Mouse (Mus musculus) intestine, embryonic 16.5 days (tissue): Measurements from ENCODE around the gene Gadl1. TPM values are rescaled to one million over a fixed set of nuclear protein-coding genes. Genes with fewer than 3 reads are reported as not detected.
A peak's percentile ranks its signal among the peaks of the same experiment; 100 is the strongest.

Experiments
- ATAC-seq: fragments of 200-750 bp; cut with Nextera tagmentation; 2 replicates; pipeline ENCODE4 v1.8.0; 2017; ENCODE audit warnings: moderate TSS enrichment, moderate library complexity
- H3K27ac ChIP-seq: fragments of 300-500 bp; sonication (generic); 2 replicates; pipeline ENCODE4 v1.5.1; 2014; ENCODE audit warnings: mild to moderate bottlenecking, low read length
- H3K27me3 ChIP-seq: fragments of 300-500 bp; sonication (generic); replicated peaks from 2 replicates; pipeline ENCODE4 v1.6.1; 2014; ENCODE audit warnings: low read length, control low read depth, mixed read lengths; ENCODE audit not compliant: control insufficient read depth, insufficient read depth
- H3K36me3 ChIP-seq: fragments of 300-500 bp; sonication (generic); 2 replicates; pipeline ENCODE4 v1.6.1; 2014; ENCODE audit warnings: low read length, control low read depth; ENCODE audit not compliant: control insufficient read depth, insufficient read depth
- H3K4me1 ChIP-seq: fragments of 300-500 bp; sonication (generic); 2 replicates; pipeline ENCODE4 v1.6.1; 2014; ENCODE audit warnings: low read length, control low read depth, mixed read lengths; ENCODE audit not compliant: control insufficient read depth, insufficient read depth
- H3K4me2 ChIP-seq: fragments of 300-500 bp; sonication (generic); 2 replicates; pipeline ENCODE4 v1.6.1; 2014; ENCODE audit warnings: low read depth, low read length, control low read depth
- H3K4me3 ChIP-seq: fragments of 300-500 bp; sonication (generic); 2 replicates; pipeline ENCODE4 v1.5.1; 2014; ENCODE audit warnings: mild to moderate bottlenecking, low read length
- H3K9ac ChIP-seq: fragments of 300-500 bp; sonication (generic); 2 replicates; pipeline ENCODE4 v1.6.1; 2014; ENCODE audit warnings: low read depth, low read length
- H3K9me3 ChIP-seq: fragments of 300-500 bp; sonication (generic); 2 replicates; pipeline ENCODE4 v1.6.1; 2016; ENCODE audit warnings: low read length, control low read depth; ENCODE audit not compliant: control insufficient read depth
- WGBS: fragments of 180-500 bp; shearing (Covaris S2); extraction: QIAGEN DNeasy Blood & Tissue Kit; methylation state at CpG from one replicate; pipeline ENCODE4 v1.1.7; 2014; 5-methylcytosine and 5-hydroxymethylcytosine counted together
- polyA plus RNA-seq: library from polyadenylated mRNA; unstranded; fragments of >200 nt; fragmentation: Nextera tagmentation; extraction: Ambion mirVana; gene quantifications from 2 replicates; pipeline ENCODE4 v1.2.1, GENCODE M21; 2015

Gadl1 gene
- 0.21 and 0.39 TPM in 2 replicates for polyA plus RNA-seq

DNA sequence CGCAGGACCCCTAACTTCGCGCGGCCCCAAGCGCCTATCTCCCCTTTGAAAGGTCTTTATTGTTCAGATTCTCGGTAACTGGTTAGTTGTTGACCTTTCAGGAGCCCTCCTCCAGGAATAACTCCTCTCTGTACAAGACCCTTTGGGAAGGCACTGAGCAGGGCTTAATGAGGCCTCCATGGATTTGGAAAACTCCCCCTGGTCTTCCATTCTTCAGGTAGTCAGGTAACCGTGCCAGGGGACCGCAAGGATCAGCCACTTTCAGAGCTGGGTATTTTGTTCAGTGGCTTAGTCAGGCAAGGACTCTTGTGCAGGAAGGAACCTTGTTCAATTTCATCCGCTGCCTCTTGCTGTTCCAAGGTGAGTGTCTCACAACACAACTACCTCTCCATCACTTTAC lies at the start of gene Gadl1:
Gadl1 (plus strand) TSS at position 301 of the 400 bp plus-strand sequence.
- Histone ChIP-seq H3K9me3 (no peaks in the 10 kb centered on the region), H3K4me2 (no peak within 1 kb of the TSS; the same call in 1 of the 2 replicates), H3K4me1 (peaks cover 3% of the 10 kb centered on the region; the same call in 1 of the 2 replicates), H3K9ac (no peak within 1 kb of the TSS), H3K4me3 (no peak within 1 kb of the TSS), H3K27me3 (no peaks in the 10 kb centered on the region), H3K36me3 (no peaks in the 10 kb centered on the region), H3K27ac (no peak within 1 kb of the TSS)
- WGBS, result 72% methylated on average over 9 of the region's 9 CpGs
- ATAC-seq, result no peak

DNA sequence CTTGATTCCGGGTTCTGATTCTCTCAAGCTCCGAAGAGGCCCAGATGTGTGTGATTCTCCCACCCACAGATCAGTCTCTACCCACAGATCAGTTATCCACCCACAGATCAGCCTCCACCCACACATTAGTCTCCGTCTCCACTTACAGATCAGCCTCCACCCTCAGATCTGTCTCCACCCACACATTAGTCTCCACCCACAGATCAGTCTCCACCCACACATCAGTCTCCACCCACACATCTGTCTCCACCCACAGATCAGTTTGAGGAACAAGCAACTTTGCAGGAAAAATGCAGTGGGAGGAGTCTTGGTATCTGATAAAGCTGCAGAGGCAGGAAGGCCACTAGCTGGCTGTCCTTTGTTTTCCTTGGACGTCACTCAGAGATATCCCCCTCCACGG lies 46.5 kb upstream of the Gadl1 start:
- ATAC-seq, result no peak
- WGBS, result 71% methylated on average over 5 of the region's 5 CpGs
- Histone ChIP-seq H3K9me3 (no peaks in the 10 kb centered on the region), H3K4me1 (no peaks in the 10 kb centered on the region), H3K36me3 (no peaks in the 10 kb centered on the region), H3K27ac (no peak overlapping the region), H3K9ac (no peak overlapping the region), H3K4me2 (no peak overlapping the region), H3K27me3 (no peaks in the 10 kb centered on the region), H3K4me3 (no peak overlapping the region)

DNA sequence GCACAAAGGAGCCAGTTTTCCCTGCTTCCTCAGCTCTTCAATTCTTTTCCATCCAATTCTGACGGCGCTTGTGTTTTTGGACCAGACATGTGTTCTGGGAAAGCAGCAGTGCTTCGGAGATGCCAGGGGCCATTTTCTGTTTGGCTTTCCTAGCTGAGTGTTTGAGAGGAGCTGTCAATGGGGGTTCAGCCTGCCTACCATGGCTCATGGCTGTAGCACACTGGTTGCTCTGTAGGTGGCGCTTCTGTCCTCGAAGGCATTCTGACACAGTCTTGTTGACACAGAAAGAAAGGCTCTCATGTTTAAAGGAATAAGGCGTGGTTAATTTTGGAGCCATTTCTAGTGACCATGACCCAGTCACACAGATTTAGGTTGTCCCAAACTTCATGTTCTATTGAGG lies 45.9 kb upstream of the Gadl1 start:
- H3K36me3 ChIP-seq, result no peaks in the 10 kb centered on the region
- no peaks in the 10 kb centered on the region for H3K4me1 ChIP-seq
- H3K9me3 ChIP-seq, result no peaks in the 10 kb centered on the region
- no peak overlapping the region for H3K27ac ChIP-seq
- no peaks in the 10 kb centered on the region for H3K27me3 ChIP-seq
- WGBS, result 75% methylated on average over 6 of the region's 6 CpGs
- H3K4me2 ChIP-seq, result no peak overlapping the region
- no peak for ATAC-seq
- no peak overlapping the region for H3K4me3 ChIP-seq
- no peak overlapping the region for H3K9ac ChIP-seq

DNA sequence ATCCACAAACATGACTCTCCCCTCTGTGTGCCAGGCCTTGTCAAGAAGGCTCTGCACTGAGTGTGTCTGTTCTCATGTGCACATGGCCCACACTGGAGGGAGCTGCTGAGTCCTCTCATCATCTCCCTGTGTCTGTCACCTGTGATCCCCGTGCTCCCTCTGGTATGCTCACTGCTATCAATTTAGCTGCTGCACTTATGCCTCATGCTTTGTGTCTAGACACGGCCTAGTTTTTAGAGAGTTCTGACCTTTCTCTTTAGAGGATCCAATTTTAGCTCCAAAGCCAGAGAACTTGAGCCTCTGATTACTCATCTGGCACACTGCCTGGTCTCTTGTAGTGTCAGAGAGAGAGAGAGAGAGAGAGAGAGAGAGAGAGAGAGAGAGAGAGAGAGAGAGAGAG lies 42.0 kb upstream of the Gadl1 start:
- no peaks in the 10 kb centered on the region for H3K4me1 ChIP-seq
- H3K27me3 ChIP-seq, result no peaks in the 10 kb centered on the region
- H3K4me2 ChIP-seq, result no peak overlapping the region
- 27% methylated on average over 2 of the region's 2 CpGs for WGBS
- H3K9ac ChIP-seq, result no peak overlapping the region
- no peaks in the 10 kb centered on the region for H3K36me3 ChIP-seq
- no peak for ATAC-seq
- H3K4me3 ChIP-seq, result no peak overlapping the region
- H3K9me3 ChIP-seq, result no peaks in the 10 kb centered on the region
- no peak overlapping the region for H3K27ac ChIP-seq

DNA sequence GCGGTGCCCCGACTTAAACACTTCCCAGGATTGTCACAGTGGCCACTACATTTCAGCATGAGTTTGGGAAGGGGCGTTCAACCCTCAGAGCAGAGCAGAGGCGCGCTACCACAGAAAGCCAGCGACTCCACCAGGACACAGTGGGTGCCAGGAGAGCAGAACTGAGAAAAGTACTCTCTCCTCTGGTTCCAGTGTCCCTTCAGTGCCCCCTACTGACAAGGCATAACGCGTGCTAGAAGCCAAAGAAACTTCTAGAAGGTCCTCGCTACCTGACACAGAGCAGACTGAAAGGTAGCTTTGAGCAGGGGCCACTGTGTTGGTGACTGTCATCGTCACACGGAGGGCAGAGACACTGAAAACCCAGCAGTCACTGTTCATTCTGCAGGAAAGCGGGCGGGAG lies 39.1 kb upstream of the Gadl1 start:
- Histone ChIP-seq H3K9ac (no peak overlapping the region), H3K4me2 (no peak overlapping the region), H3K4me3 (no peak overlapping the region), H3K4me1 (no peaks in the 10 kb centered on the region), H3K27me3 (no peaks in the 10 kb centered on the region), H3K27ac (no peak overlapping the region), H3K9me3 (no peaks in the 10 kb centered on the region), H3K36me3 (no peaks in the 10 kb centered on the region)
- no peak for ATAC-seq
- 82% methylated on average over 13 of the region's 13 CpGs for WGBS

DNA sequence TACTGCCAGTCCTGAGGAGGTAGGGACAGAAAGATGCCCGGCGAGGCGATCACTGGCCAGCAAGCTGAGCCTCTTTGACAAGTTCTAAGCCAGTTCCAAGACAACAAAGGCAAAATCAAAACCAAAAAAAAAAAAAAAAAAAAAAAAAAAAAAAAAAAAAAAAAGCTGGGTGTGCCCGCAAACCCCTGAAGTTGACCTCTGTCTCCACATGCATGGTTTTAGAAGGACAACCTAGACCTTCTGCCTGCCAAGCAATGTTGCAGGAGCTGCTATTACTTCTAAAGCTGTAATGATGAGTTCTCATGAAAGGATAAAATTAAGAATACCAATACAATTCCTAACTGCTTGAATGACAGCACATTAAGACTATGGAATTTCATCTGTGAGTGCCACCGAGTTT lies 38.6 kb upstream of the Gadl1 start:
- Histone ChIP-seq H3K4me3 (no peak overlapping the region), H3K27ac (no peak overlapping the region), H3K36me3 (no peaks in the 10 kb centered on the region), H3K4me1 (no peaks in the 10 kb centered on the region), H3K9me3 (no peaks in the 10 kb centered on the region), H3K27me3 (no peaks in the 10 kb centered on the region), H3K9ac (no peak overlapping the region), H3K4me2 (no peak overlapping the region)
- ATAC-seq, result no peak
- 90% methylated on average over 5 of the region's 5 CpGs for WGBS

DNA sequence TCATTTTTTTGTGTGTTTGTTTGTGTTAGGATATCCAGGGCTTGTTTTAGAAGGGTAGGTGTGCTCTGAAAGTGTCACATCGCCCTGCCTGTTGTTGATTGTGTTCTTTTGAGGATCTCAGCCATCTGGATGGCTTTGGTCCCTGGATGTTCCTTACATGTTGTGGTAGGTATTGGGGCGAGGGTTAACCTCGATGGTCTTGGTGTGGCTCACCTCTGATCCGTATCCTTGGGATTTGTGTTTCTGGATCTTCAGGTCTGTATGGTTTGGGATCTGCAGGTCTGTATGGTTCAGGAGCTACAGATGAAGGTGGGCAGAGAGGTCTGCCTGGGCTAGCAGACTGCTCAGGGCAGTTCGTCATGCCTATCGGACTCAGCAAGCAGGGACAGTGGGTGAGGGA lies 28.8 kb upstream of the Gadl1 start:
- Histone ChIP-seq H3K4me3 (no peak overlapping the region), H3K9me3 (no peaks in the 10 kb centered on the region), H3K27ac (no peak overlapping the region), H3K4me2 (no peak overlapping the region), H3K4me1 (no peaks in the 10 kb centered on the region), H3K36me3 (no peaks in the 10 kb centered on the region), H3K9ac (no peak overlapping the region), H3K27me3 (no peaks in the 10 kb centered on the region)
- no peak for ATAC-seq
- 88% methylated on average over 6 of the region's 6 CpGs for WGBS

DNA sequence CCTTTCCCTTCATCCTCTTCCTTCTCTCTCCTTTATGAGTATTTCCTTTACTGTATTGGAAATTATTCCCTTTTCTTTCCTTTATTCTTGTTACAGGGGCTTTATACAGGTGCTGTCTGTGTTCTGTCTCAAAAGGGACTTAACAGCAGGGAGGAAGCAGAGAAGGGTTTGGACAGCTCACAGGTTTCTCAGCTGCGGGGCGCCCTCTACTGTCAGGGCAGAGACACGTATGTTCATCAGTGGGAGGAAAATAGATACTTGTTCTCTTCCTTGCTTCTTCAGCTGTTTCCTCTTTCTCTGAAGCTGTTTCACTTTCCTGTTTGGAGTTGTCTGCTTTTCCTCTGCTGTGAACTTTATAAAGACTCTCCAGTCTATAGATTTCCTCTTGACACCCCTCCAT lies 28.1 kb upstream of the Gadl1 start:
- no peak overlapping the region for H3K27ac ChIP-seq
- WGBS, result 75% methylated on average over 3 of the region's 3 CpGs
- no peaks in the 10 kb centered on the region for H3K9me3 ChIP-seq
- H3K4me3 ChIP-seq, result no peak overlapping the region
- no peaks in the 10 kb centered on the region for H3K4me1 ChIP-seq
- H3K4me2 ChIP-seq, result no peak overlapping the region
- H3K9ac ChIP-seq, result no peak overlapping the region
- no peaks in the 10 kb centered on the region for H3K36me3 ChIP-seq
- H3K27me3 ChIP-seq, result no peaks in the 10 kb centered on the region
- ATAC-seq, result no peak

DNA sequence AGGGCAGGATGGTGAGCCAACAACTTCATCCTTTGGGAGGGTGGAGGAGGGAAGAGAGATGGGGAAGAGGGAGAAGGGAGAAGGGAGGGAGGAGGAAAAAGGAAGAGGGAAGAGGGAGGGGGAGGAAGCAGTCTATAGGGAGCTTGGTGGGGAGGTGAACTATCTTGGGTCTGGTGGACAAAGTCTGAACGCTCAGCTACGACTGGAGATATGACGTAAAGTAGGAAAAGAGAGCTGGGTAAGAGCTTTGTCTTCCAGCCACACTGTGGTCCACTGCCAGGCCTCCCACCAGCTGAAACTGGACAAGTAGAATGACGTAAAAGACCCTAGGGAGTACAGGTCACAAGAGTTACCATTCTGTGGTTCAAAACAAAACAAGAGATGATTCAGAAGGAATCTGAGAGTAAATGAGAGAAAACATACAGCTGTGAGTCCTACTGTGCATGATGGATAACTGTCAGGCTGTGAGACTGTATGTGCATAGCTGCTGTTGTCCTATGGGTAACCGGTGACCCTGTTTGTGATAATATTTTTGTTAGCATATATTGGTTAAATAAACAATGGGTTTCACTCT lies 26.5 kb upstream of the Gadl1 start:
- peak; percentile 53 for ATAC-seq
- H3K4me2 ChIP-seq, result no peak overlapping the region
- no peak overlapping the region for H3K4me3 ChIP-seq
- H3K9ac ChIP-seq, result no peak overlapping the region
- H3K27me3 ChIP-seq, result no peaks in the 10 kb centered on the region
- WGBS, result 60% methylated on average over 5 of the region's 5 CpGs
- H3K4me1 ChIP-seq, result no peaks in the 10 kb centered on the region
- H3K36me3 ChIP-seq, result no peaks in the 10 kb centered on the region
- H3K27ac ChIP-seq, result no peak overlapping the region
- H3K9me3 ChIP-seq, result no peaks in the 10 kb centered on the region

DNA sequence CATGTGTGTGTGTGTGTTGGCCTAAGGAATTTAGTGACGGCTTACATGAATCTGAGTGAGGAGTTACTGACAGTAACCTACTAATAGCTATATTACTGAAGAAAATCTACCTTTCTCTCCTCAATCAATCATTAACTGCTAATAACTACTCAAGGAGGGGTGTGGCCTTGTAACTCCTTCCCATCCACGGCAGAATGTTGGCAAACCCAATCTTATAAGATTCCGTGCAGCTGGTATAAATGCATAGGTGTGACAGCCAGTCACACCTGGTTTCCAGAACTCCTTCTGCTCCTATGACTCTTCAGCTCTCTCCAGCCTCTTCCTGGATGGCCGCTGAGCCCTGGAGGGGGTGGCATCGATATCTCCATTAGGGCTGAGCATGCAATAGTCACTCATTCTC lies 25.8 kb upstream of the Gadl1 start:
- ATAC-seq, result peak; percentile 65
- Histone ChIP-seq H3K27me3 (no peaks in the 10 kb centered on the region), H3K27ac (no peak overlapping the region), H3K9ac (no peak overlapping the region), H3K36me3 (no peaks in the 10 kb centered on the region), H3K9me3 (no peaks in the 10 kb centered on the region), H3K4me3 (no peak overlapping the region), H3K4me2 (no peak overlapping the region), H3K4me1 (no peaks in the 10 kb centered on the region)
- WGBS, result 72% methylated on average over 5 of the region's 5 CpGs
